Mouse (Mus musculus) 3T3-L1 (cell line): ENCODE data around the gene Ptov1.
"Not testable (repeated sequence)": the region's sequence is repeated elsewhere in the genome, so short reads cannot be mapped to it uniquely, and the experiment has no call there.

ENCODE experiments used
- DNase-seq: peaks from one replicate; pipeline ENCODE4 v3.0.0-alpha.2; 2015; ENCODE audit warnings: low read depth, low spot score

Gene Ptov1

GRCm38 (mm10) chr7:44888256-44889105, 18.9 kb upstream of the Ptov1 start:
- peak; percentile 65 for DNase-seq

GRCm38 (mm10) chr7:44886964-44887363, 17.4 kb upstream of the Ptov1 start:
- DNase-seq: no peak

GRCm38 (mm10) chr7:44884637-44885036, 15.0 kb upstream of the Ptov1 start:
- DNase-seq: no peak

GRCm38 (mm10) chr7:44883036-44883435, 13.4 kb upstream of the Ptov1 start:
- DNase-seq: no peak

GRCm38 (mm10) chr7:44877833-44878232, 8.2 kb upstream of the Ptov1 start:
- no peak for DNase-seq

DNA sequence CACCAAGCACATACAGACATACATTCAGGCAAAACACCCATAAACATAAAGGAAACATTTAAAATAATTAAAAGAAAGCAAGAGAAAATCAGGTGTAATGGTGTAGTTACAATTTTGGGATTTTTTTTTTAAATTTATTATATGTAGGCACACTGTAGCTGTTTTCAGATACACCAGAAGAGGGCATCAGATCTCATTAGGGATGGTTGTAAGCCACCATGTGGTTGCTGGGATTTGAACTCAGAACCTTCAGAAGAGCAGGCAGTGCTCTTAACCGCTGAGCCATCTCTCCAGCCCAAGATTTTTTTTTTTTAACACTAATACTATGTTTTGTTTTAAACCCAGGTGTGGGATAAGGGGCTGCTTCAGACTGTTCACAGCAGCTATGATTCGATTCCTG, 2.2 kb upstream of the Ptov1 start:
- not testable (repeated sequence) for DNase-seq

DNA sequence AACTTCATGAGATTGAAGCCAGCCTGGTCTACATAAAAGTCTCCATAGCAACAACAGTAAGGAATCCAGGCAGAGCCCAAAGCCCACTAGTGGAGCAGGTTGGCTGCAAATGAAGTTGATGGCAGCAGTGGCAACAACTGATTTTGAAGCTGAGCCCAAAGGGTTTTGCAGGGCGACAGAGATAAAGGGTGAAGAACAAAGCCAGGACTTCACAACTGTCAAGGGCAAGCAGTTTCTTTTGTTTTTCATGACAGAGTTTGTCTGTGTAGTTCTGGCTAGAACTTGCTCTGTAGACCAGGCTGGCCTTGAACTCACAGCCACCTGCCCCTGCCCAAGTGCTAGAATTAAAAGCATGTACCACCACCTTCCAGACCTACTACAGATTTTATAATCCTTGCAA, 1.6 kb upstream of the Ptov1 start:
- DNase-seq: no peak

- DNase-seq: no peak
Observed at GRCm38 (mm10) chr7:44870614-44871013, 1.0 kb upstream of the Ptov1 start.

GRCm38 (mm10) chr7:44868919-44869696, 480 bp downstream of the Ptov1 start:
- peak; percentile 43 for DNase-seq

- DNase-seq: peak; percentile 24
Observed at GRCm38 (mm10) chr7:44868465-44868864, 1.1 kb downstream of the Ptov1 start.

- DNase-seq: no peak
Observed at GRCm38 (mm10) chr7:44867802-44868201, 1.8 kb downstream of the Ptov1 start.

GRCm38 (mm10) chr7:44867010-44867702, 2.4 kb downstream of the Ptov1 start:
- no peak for DNase-seq

- DNase-seq: peak; percentile 88
Observed at GRCm38 (mm10) chr7:44866276-44867009, 3.1 kb downstream of the Ptov1 start.

DNA sequence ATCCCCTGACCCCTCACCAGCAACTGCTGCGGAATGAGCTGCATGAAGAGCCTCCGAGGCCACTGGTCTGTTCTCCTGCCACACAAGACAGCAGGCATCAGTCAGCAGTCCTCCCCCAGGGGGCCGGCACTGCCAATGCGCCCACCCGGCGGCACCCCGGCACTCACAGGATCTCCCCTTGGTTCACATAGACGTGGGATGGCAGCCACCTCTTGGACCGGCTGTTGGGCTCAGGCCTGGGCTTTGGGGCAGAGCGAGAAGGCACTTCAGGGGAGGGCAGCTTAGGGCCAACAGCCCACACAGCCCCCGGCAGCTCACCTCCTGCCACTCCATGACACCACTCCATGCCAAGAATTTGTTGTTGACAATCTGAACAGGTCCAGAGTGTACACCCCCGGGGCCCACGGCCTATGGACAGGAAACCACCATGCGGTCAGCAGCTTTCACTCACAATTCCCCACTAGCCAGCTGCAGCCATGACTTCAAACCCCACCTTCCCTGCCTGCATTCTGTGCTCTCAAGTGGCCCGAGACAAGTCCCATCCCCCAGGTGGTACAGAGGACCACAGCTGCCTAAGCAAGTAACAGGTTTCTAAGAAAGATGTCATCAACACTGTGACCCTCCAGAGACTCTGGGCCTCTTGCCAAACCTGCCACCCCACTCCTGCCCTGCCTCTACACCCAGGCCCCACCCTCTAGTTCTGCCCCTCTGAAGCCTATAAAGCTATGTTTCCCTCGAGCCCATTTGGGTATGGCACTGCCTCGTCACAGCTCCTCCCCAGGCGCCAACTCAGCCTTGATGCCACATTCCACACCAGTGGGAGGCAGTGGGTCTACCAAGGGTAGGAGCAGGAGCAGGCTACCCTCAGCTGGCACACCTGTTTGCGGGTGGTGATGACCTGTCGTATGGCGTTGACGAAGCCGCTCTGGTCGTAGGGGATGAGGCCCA, 4.7 kb downstream of the Ptov1 start:
- DNase-seq: no peak

- no peak for DNase-seq
Observed at GRCm38 (mm10) chr7:44863982-44864494, 5.5 kb downstream of the Ptov1 start.

DNA sequence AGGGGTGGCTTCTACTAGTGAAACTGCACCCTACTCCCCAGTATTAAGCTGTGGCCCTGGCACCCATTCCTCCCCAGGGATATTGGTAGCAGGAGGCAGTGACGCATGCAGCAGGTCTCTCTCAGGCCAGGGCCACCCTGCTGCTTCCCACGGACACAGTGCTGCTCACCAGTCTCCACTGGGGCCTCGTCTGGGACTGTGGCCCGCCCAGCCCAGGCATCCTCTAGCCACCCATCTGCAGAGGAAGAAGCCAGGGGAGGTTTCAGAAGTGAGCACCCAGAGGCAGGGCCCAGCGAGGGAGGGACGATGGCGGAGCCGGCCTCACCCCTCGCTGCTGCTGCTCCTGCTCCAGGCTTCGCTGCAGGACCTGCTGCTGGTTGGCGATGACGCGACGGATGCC, 6.4 kb downstream of the Ptov1 start:
- no peak for DNase-seq

DNA sequence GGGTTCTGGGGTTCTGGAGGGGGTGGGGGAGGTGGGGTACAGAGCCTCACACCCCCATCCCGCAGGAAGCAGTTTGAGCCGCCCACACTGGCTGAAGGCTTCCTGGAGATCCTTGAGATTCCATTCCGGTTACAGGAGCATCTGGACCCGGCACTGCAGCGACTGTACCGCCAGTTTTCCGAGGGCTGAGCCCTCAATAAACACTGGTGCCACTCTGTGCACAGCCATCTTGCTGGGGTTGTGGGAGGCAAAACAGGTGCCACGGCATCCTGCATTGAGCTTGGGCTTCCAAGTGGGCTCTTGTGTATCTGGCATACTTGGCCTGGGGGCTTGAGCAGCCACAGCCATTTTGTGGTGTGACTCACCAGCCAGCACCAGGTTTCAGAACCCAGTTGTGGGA, 7.2 kb downstream of the Ptov1 start:
- DNase-seq: no peak

- DNase-seq: no peak
Observed at GRCm38 (mm10) chr7:44861429-44861816, 8.2 kb downstream of the Ptov1 start.

DNA sequence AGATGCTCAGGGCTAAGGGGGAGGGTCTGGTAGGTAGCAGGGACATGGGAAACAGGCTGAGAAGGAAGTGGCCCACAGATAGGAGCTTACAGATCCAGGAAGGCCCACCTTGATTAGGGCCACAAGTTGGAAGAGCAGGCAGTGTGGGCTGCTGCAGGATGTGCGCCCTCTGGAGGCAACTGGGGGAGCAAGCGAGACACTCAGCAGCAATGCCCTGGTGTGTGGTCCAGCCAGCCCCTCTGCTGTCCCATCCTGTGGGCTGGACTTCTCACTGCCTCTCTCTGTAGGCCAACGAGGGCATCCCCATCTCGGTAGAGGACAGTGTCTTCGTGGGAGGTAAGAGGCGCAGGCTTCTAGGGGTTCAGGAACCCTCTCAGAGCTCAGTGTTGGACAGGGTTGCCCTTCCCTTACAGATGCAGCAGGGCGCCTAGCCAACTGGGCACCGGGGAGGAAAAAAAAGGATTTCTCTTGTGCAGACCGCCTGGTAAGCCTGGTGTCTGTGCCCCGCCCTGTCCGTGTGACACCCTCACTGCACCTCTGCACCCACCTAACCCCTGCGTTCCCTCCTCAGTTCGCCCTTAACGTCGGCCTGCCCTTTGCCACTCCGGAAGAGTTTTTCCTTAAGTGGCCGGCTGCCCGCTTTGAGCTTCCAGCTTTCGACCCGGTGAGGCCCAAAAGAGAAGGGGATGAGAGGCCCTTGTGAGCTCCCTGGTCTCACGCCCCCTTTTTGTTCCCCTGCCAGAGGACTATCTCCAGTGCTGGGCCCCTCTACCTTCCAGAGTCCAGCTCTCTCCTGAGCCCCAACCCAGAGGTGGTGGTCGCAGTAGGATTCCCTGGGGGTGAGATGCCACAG, 8.8 kb downstream of the Ptov1 start:
- DNase-seq: peak; percentile 71
